Mouse (Mus musculus) embryonic facial prominence, embryonic 11.5 days (tissue): ENCODE data around the gene Sipa1l1. TPM values are rescaled to one million over a fixed set of nuclear protein-coding genes. Genes with fewer than 3 reads are reported as not detected.

ENCODE experiments used
- ATAC-seq: fragments of 200-750 bp; cut with Nextera tagmentation; replicated peaks from 2 replicates; pipeline ENCODE4 v1.8.0; 2017; ENCODE audit warnings: low read depth; ENCODE audit not compliant: insufficient number of reproducible peaks, low FRiP score, low TSS enrichment
- DNase-seq: peaks from one replicate; pipeline ENCODE4 v3.0.0-alpha.2; 2015; ENCODE audit warnings: low spot score
- H3K27ac ChIP-seq: fragments of 300-500 bp; sonication (generic); replicated peaks from 2 replicates; pipeline ENCODE4 v1.5.1; 2014; ENCODE audit warnings: mild to moderate bottlenecking, low read depth, low read length, control low read depth
- H3K27me3 ChIP-seq: fragments of 300-500 bp; sonication (generic); 2 replicates; pipeline ENCODE4 v1.6.1; 2014; ENCODE audit warnings: mild to moderate bottlenecking, low read length, moderate library complexity, mixed read lengths; ENCODE audit not compliant: control insufficient read depth, insufficient read depth
- H3K36me3 ChIP-seq: fragments of 300-500 bp; sonication (generic); replicated peaks from 2 replicates; pipeline ENCODE4 v1.6.1; 2014; ENCODE audit warnings: low read depth, mild to moderate bottlenecking, low read length, moderate library complexity, mixed read lengths; ENCODE audit not compliant: control insufficient read depth, insufficient read depth
- H3K4me1 ChIP-seq: fragments of 300-500 bp; sonication (generic); 2 replicates; pipeline ENCODE4 v1.6.1; 2014; ENCODE audit warnings: low read length, mixed read lengths; ENCODE audit not compliant: control insufficient read depth, insufficient read depth
- H3K4me2 ChIP-seq: fragments of 300-500 bp; sonication (generic); 2 replicates; pipeline ENCODE4 v1.6.1; 2014; ENCODE audit warnings: low read depth, mild to moderate bottlenecking, control low read depth, low read length, moderate library complexity
- H3K4me3 ChIP-seq: fragments of 300-500 bp; sonication (generic); 2 replicates; pipeline ENCODE4 v1.5.1; 2014; ENCODE audit warnings: low read depth, low read length, control low read depth
- H3K9ac ChIP-seq: fragments of 300-500 bp; sonication (generic); replicated peaks from 2 replicates; pipeline ENCODE4 v1.6.1; 2014; ENCODE audit warnings: mild to moderate bottlenecking, control low read depth, low read length
- H3K9me3 ChIP-seq: fragments of 300-500 bp; sonication (generic); replicated peaks from 2 replicates; pipeline ENCODE4 v1.6.1; 2016; ENCODE audit warnings: mild to moderate bottlenecking, low read length, inconsistent platforms, mixed read lengths; ENCODE audit not compliant: control insufficient read depth
- WGBS: fragments of 180-500 bp; shearing (Covaris S2); extraction: QIAGEN DNeasy Blood & Tissue Kit; methylation state at CpG from one replicate; pipeline ENCODE4 v1.1.7; 2014; 5-methylcytosine and 5-hydroxymethylcytosine counted together
- polyA plus RNA-seq: library from polyadenylated mRNA; unstranded; fragments of >200 nt; fragmentation: Nextera tagmentation; extraction: Ambion mirVana; gene quantifications from 2 replicates; pipeline ENCODE4 v1.2.1, GENCODE M21; 2014

Sipa1l1 gene
- polyA plus RNA-seq, 1 experiment from 2014 or later = 26.8 TPM

DNA sequence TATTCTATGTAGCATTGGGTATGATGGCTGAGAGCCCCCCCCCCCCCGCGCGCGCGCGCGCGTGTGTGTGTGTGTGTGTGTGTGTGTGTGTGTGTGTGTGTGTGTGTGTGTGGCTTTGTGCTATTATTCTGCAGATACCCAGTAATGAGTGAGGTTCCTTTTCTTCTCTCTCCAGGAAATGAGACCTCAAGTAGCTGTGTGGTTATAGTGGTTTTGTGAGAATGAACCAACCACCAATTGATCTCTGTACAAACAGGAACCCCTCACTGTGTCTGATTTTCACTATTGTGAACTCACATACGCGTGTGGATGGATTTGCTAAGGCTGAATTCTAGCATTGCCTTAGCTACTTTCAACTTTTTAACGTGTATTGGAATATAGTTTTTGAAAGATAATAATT lies 181.0 kb downstream of the Sipa1l1 start:
- Histone ChIP-seq H3K4me3 (no peak overlapping the region), H3K27me3 (no peaks in the 10 kb centered on the region), H3K4me1 (no peaks in the 10 kb centered on the region), H3K36me3 (no peaks in the 10 kb centered on the region), H3K27ac (no peak overlapping the region), H3K9ac (no peak overlapping the region), H3K4me2 (no peak overlapping the region), H3K9me3 (no peaks in the 10 kb centered on the region)
- no peak for DNase-seq
- 96% methylated on average over 7 of the region's 11 CpGs for WGBS
- ATAC-seq = no peak

DNA sequence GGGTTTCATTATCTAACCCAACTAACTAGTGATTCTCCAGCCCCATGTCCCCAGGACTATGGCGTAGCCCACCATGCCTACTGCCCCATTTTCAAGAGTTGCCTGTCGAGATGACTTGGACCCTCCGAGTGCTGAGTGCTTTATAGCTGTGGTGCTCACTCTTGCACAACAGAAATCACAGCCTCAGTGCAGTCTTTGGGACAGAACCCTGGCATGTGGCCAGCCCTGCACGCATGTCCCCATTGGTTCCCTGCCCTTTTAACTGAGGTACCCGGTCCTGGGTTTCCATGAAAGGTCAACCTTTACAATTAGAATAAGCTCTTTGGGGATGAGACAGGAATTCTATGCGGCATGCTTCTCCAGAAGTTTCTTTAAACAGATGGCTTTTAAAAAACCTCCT lies 181.8 kb downstream of the Sipa1l1 start:
- no peak for DNase-seq
- no peak overlapping the region for H3K4me2 ChIP-seq
- no peaks in the 10 kb centered on the region for H3K9me3 ChIP-seq
- no peaks in the 10 kb centered on the region for H3K36me3 ChIP-seq
- 84% methylated on average over 6 of the region's 6 CpGs for WGBS
- no peak overlapping the region for H3K4me3 ChIP-seq
- H3K4me1 ChIP-seq = no peaks in the 10 kb centered on the region
- H3K9ac ChIP-seq = no peak overlapping the region
- H3K27ac ChIP-seq = no peak overlapping the region
- no peak for ATAC-seq
- no peaks in the 10 kb centered on the region for H3K27me3 ChIP-seq

DNA sequence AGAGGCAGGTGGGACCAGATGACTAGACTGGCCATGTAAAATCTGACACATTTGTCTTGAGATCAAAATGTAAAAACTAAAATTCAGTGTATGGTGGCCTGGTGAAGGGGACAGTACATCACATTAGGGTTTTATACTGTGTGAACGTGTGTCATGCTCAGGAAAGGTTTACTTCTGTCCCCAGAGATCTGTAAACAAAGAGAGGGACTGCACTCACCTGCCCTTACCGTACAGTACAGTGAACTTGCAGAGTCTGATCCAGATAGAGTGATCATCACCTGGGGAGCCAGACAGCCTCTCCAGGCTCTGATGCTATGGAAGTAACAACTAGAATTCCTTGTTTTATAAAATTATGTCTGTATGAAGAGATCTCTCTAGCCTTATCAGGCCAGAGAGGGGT lies 184.5 kb downstream of the Sipa1l1 start:
- 82% methylated on average over 2 of the region's 2 CpGs for WGBS
- Histone ChIP-seq H3K4me1 (no peaks in the 10 kb centered on the region), H3K27me3 (no peaks in the 10 kb centered on the region), H3K27ac (no peak overlapping the region), H3K36me3 (no peaks in the 10 kb centered on the region; the same call in 1 of the 2 replicates), H3K4me2 (no peak overlapping the region), H3K9me3 (no peaks in the 10 kb centered on the region), H3K4me3 (no peak overlapping the region), H3K9ac (no peak overlapping the region)
- ATAC-seq (no peak), DNase-seq (no peak)

DNA sequence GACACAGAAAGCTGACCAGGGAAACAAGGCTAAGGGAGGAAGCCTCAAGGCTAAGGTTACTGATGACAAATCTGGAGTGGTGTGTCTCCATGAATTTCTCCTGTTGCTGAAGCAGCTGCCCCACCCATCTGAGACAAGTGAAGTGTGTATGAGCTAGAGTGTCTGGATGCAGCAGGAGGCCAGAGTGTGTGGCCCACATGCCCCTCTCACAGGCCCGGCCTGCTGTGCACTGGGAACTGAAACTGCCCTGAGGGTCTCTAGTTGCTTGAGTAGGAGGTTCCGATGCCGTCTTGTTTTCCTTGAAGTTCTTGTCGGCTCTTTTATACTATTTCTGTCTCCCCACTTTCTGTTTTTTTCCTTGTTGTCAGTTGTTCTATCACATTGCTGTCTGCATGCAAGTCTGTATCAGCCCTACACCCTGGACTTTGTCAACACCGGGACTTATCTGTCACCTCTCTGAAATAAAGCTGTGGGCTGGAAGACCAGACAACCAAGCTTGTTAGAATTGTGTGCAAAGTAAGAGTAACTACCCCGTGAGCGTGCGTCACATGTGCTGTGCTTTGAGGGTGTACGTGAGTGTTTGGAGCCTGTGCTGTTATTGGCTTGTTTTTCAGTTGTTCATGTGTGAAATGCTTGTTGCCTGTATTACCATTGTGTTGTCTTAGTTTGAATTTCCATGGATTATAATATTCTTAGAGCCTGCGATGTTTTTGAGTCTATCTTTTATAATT lies 186.5 kb downstream of the Sipa1l1 start:
- no peak overlapping the region for H3K27ac ChIP-seq
- H3K4me2 ChIP-seq = no peak overlapping the region
- no peaks in the 10 kb centered on the region for H3K4me1 ChIP-seq
- no peaks in the 10 kb centered on the region; the same call in 1 of the 2 replicates for H3K36me3 ChIP-seq
- no peak overlapping the region for H3K9ac ChIP-seq
- WGBS = 59% methylated on average over 10 of the region's 10 CpGs
- no peak overlapping the region for H3K4me3 ChIP-seq
- no peaks in the 10 kb centered on the region for H3K27me3 ChIP-seq
- no peaks in the 10 kb centered on the region for H3K9me3 ChIP-seq
- DNase-seq (no peak), ATAC-seq (no peak)

DNA sequence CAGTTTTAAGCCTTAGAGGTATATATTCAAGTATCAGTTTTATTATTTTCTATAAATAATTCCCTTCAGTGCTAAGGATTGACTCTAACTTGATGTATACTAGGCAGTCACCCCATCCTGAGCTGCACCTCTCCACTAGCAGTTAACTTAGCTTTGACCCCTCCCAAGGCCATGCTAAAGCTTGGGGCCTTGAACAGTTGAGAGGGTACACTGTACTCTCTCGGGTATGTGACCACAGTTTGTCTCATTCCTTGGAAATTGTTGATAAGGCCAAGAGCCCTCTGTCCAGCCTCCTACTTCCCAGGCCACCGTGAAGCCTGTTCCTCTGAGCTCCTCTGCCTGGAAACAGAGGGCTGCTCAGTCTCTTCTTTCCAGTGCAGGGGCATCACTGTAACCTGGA lies 187.4 kb downstream of the Sipa1l1 start:
- Histone ChIP-seq H3K9ac (no peak overlapping the region), H3K27me3 (no peaks in the 10 kb centered on the region), H3K27ac (no peak overlapping the region), H3K36me3 (no peaks in the 10 kb centered on the region; the same call in 1 of the 2 replicates), H3K4me1 (no peaks in the 10 kb centered on the region), H3K9me3 (no peaks in the 10 kb centered on the region), H3K4me3 (no peak overlapping the region), H3K4me2 (no peak overlapping the region)
- no peak for DNase-seq
- WGBS = 62% methylated on average over 2 of the region's 2 CpGs
- ATAC-seq = no peak

DNA sequence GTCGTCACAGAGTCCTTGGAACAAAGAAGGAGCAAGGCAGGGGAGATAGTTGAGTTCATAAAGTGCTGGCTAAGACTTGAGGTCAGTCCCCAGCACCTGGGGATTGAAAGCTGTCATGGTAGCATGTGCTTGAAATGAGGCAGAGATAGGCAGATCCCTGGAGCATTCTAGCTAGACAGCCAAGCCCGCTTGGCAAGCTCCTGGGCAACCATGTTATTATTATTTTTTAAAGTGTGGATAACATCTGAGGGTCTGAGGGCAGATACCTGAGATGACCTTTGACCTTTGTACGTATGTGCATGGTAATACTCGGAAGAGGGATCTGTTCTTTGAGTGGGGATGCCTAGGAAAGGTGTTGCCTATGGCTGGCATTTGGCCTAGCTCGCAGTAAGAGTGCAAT lies 188.3 kb downstream of the Sipa1l1 start:
- Histone ChIP-seq H3K27me3 (no peaks in the 10 kb centered on the region), H3K9me3 (no peaks in the 10 kb centered on the region), H3K4me2 (no peak overlapping the region), H3K27ac (no peak overlapping the region), H3K36me3 (no peaks in the 10 kb centered on the region; the same call in 1 of the 2 replicates), H3K9ac (no peak overlapping the region), H3K4me1 (no peaks in the 10 kb centered on the region), H3K4me3 (no peak overlapping the region)
- ATAC-seq (no peak), DNase-seq (no peak)
- WGBS = 78% methylated on average over 5 of the region's 5 CpGs

DNA sequence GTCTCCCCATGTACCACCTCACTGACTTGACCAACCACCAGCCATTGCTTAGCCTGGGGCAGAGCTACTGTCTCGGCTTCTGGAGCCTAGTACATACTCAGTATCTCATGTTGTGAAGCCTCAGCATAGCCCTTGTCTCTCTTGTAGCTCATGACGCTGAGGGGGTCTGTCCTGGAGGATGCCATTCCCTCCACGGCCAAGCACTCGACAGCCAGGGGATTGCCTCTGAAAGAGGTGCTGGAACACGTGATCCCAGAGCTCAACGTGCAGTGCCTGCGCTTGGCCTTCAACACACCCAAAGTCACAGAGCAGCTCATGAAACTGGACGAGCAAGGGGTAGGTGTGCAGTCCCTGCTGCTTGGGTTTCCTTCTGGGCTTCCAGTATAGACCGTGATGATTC lies 193.7 kb downstream of the Sipa1l1 start:
- no peaks in the 10 kb centered on the region for H3K27me3 ChIP-seq
- WGBS = 91% methylated on average over 9 of the region's 9 CpGs

DNA sequence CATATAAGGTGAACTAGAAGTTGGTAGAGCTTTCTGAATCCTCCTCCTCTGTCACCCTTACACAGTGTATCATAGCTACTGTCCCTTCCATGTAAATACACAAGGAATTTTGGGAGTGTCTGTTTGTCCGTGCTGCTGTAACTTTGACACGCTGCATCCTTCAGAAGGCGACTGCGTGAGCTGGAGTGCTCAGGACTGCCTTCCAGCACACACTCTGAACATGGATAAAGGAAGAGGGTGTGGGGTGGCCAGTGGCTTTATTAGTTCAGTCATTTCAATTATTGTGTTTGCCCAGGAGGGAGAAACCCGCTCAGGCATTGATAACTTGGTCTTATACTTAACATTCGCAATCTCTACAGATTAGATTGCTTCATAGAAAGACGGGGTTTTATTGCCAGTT lies 195.1 kb downstream of the Sipa1l1 start:
- no peak overlapping the region for H3K4me3 ChIP-seq
- H3K36me3 ChIP-seq = no peaks in the 10 kb centered on the region
- no peak overlapping the region for H3K27ac ChIP-seq
- WGBS = 89% methylated on average over 7 of the region's 7 CpGs
- no peaks in the 10 kb centered on the region for H3K9me3 ChIP-seq
- no peak for DNase-seq
- H3K4me1 ChIP-seq = no peaks in the 10 kb centered on the region
- no peak for ATAC-seq
- no peak overlapping the region for H3K9ac ChIP-seq
- no peak overlapping the region for H3K4me2 ChIP-seq
- no peaks in the 10 kb centered on the region for H3K27me3 ChIP-seq

More for the DNA sequence above, 193.7 kb downstream of the Sipa1l1 start:
- H3K4me3 ChIP-seq = no peak overlapping the region
- H3K36me3 ChIP-seq = no peaks in the 10 kb centered on the region; the same call in 1 of the 2 replicates
- no peak overlapping the region for H3K4me2 ChIP-seq
- DNase-seq = no peak
- no peak overlapping the region for H3K27ac ChIP-seq
- no peaks in the 10 kb centered on the region for H3K4me1 ChIP-seq
- H3K9ac ChIP-seq = no peak overlapping the region
- ATAC-seq = no peak
- H3K9me3 ChIP-seq = no peaks in the 10 kb centered on the region
